Mouse (Mus musculus) kidney, postnatal 0 days (tissue): ENCODE results near the gene Plbd2. TPM values are rescaled to one million over a fixed set of nuclear protein-coding genes. Genes with fewer than 3 reads are reported as not detected.

Experiments used
- ATAC-seq: fragments of 200-750 bp; cut with Nextera tagmentation; replicated peaks from 2 replicates; pipeline ENCODE4 v1.8.0; 2017; ENCODE audit warnings: low read depth, moderate number of reproducible peaks, moderate TSS enrichment, moderate library complexity; ENCODE audit not compliant: low FRiP score
- DNase-seq: peaks from one replicate; pipeline ENCODE4 v3.0.0-alpha.2; 2016; ENCODE audit warnings: low spot score
- H3K27ac ChIP-seq: fragments of 300-500 bp; sonication (generic); 2 replicates; pipeline ENCODE4 v1.5.1; 2014; ENCODE audit warnings: mild to moderate bottlenecking
- H3K27me3 ChIP-seq: fragments of 300-500 bp; sonication (generic); 2 replicates; pipeline ENCODE4 v1.6.1; 2014; ENCODE audit warnings: low read length, mixed read lengths; ENCODE audit not compliant: insufficient read depth
- H3K36me3 ChIP-seq: fragments of 300-500 bp; sonication (generic); 2 replicates; pipeline ENCODE4 v1.6.1; 2014; ENCODE audit warnings: low read length, mixed read lengths; ENCODE audit not compliant: insufficient read depth
- H3K4me1 ChIP-seq: fragments of 300-500 bp; sonication (generic); replicated peaks from 2 replicates; pipeline ENCODE4 v1.6.1; 2014; ENCODE audit warnings: antibody characterized with exemption, low read length, mixed read lengths; ENCODE audit not compliant: insufficient read depth
- H3K4me2 ChIP-seq: fragments of 300-500 bp; sonication (generic); 2 replicates; pipeline ENCODE4 v1.6.1; 2014; ENCODE audit warnings: mild to moderate bottlenecking, low read length, moderate library complexity, mixed read lengths
- H3K4me3 ChIP-seq: fragments of 300-500 bp; sonication (generic); replicated peaks from 2 replicates; pipeline ENCODE4 v1.5.1; 2014; ENCODE audit warnings: low read depth, low read length
- H3K9ac ChIP-seq: fragments of 300-500 bp; sonication (generic); 2 replicates; pipeline ENCODE4 v1.6.1; 2014; ENCODE audit warnings: low read depth, low read length
- H3K9me3 ChIP-seq: fragments of 300-500 bp; sonication (generic); replicated peaks from 2 replicates; pipeline ENCODE4 v1.6.1; 2016; ENCODE audit warnings: low read length, inconsistent platforms, mixed read lengths
- CTCF ChIP-seq: IDR thresholded peaks from 2 replicates; pipeline ENCODE4 v1.5.1; 2016; ENCODE audit warnings: antibody characterized with exemption, low read depth, mild to moderate bottlenecking, moderate library complexity
- WGBS: fragments of 180-500 bp; shearing (Covaris S2); extraction: QIAGEN DNeasy Blood & Tissue Kit; methylation state at CpG from one replicate; pipeline ENCODE4 v1.1.7; 2014; 5-methylcytosine and 5-hydroxymethylcytosine counted together
- polyA plus RNA-seq: library from polyadenylated mRNA; unstranded; fragments of >200 nt; fragmentation: Nextera tagmentation; extraction: Ambion mirVana; gene quantifications from 2 replicates; pipeline ENCODE4 v1.2.1, GENCODE M21; 2015

Gene Plbd2
- polyA plus RNA-seq: 73.7 and 78.2 TPM in 2 replicates

GRCm38 (mm10) chr5:120503144-120503795 lies at the start of gene Plbd2:
Gene Plbd2 (minus strand): TSS chr5:120503625.
- DNase-seq: peak; percentile 91
- Histone ChIP-seq H3K9ac (peak within 1 kb of the TSS; percentile 91), H3K27me3 (no peaks in the 10 kb centered on the region), H3K36me3 (no peaks in the 10 kb centered on the region), H3K9me3 (no peaks in the 10 kb centered on the region), H3K4me2 (peak within 1 kb of the TSS; percentile 94), H3K4me3 (peak within 1 kb of the TSS; percentile 90), H3K4me1 (peaks cover 16% of the 10 kb centered on the region; the same call in 1 of the 2 replicates), H3K27ac (no peak within 1 kb of the TSS)
- TF ChIP-seq CTCF: no peak
- under 1% methylated on average over 53 of the region's 55 CpGs for WGBS
- peak; percentile 58 for ATAC-seq

GRCm38 (mm10) chr5:120550673-120551072 lies 47.2 kb upstream of the Plbd2 start:
- Histone ChIP-seq H3K27me3 (no peaks in the 10 kb centered on the region), H3K4me2 (no peak overlapping the region), H3K9me3 (no peaks in the 10 kb centered on the region), H3K4me1 (no peaks in the 10 kb centered on the region), H3K36me3 (peaks cover 47% of the 10 kb centered on the region), H3K4me3 (no peak overlapping the region), H3K9ac (no peak overlapping the region), H3K27ac (no peak overlapping the region)
- ATAC-seq (no peak), DNase-seq (no peak)
- TF ChIP-seq CTCF: no peak
- WGBS: 97% methylated on average over 5 of the region's 5 CpGs

GRCm38 (mm10) chr5:120550137-120550536 lies 46.7 kb upstream of the Plbd2 start:
- DNase-seq (no peak), ATAC-seq (peak; percentile 41; the same call in 1 of the 2 replicates)
- H3K4me3 ChIP-seq: no peak overlapping the region
- no peaks in the 10 kb centered on the region for H3K9me3 ChIP-seq
- WGBS: 67% methylated on average over 5 of the region's 5 CpGs
- no peak for TF ChIP-seq CTCF
- H3K27me3 ChIP-seq: no peaks in the 10 kb centered on the region
- no peak overlapping the region for H3K4me2 ChIP-seq
- peaks cover 44% of the 10 kb centered on the region for H3K36me3 ChIP-seq
- no peaks in the 10 kb centered on the region for H3K4me1 ChIP-seq
- H3K27ac ChIP-seq: no peak overlapping the region
- H3K9ac ChIP-seq: no peak overlapping the region

- ATAC-seq (0 out of 2 replicates have a peak, but pooled peaks have one; percentile 7), DNase-seq (no peak)
- Histone ChIP-seq H3K27ac (no peak overlapping the region), H3K9ac (no peak overlapping the region), H3K4me3 (no peak overlapping the region), H3K4me1 (no peaks in the 10 kb centered on the region), H3K36me3 (peaks cover 39% of the 10 kb centered on the region), H3K27me3 (no peaks in the 10 kb centered on the region), H3K9me3 (no peaks in the 10 kb centered on the region), H3K4me2 (no peak overlapping the region)
- TF ChIP-seq CTCF: no peak
- 52% methylated on average over 11 of the region's 11 CpGs for WGBS
These were observed 44.9 kb upstream of the Plbd2 start for GRCm38 (mm10) chr5:120548236-120548850.

- Histone ChIP-seq H3K4me1 (peaks cover 15% of the 10 kb centered on the region; the same call in 1 of the 2 replicates), H3K27me3 (no peaks in the 10 kb centered on the region), H3K4me3 (no peak overlapping the region), H3K36me3 (peaks cover 40% of the 10 kb centered on the region), H3K27ac (no peak overlapping the region), H3K9me3 (no peaks in the 10 kb centered on the region), H3K4me2 (no peak overlapping the region), H3K9ac (no peak overlapping the region)
- no peak for TF ChIP-seq CTCF
- ATAC-seq: no peak
- no peak for DNase-seq
- WGBS: 65% methylated on average over 5 of the region's 5 CpGs
These were observed 33.2 kb upstream of the Plbd2 start for GRCm38 (mm10) chr5:120536632-120537031.

- Histone ChIP-seq H3K4me2 (no peak overlapping the region), H3K27me3 (no peaks in the 10 kb centered on the region), H3K4me1 (peaks cover 15% of the 10 kb centered on the region; the same call in 1 of the 2 replicates), H3K9me3 (no peaks in the 10 kb centered on the region), H3K36me3 (peaks cover 43% of the 10 kb centered on the region), H3K27ac (no peak overlapping the region), H3K9ac (no peak overlapping the region), H3K4me3 (no peak overlapping the region)
- 87% methylated on average over 13 of the region's 13 CpGs for WGBS
- DNase-seq: no peak
- no peak; the same call in 1 of the 2 replicates for ATAC-seq
- TF ChIP-seq CTCF: no peak
These were observed 32.6 kb upstream of the Plbd2 start for GRCm38 (mm10) chr5:120536046-120536445.
